Mouse (Mus musculus) E14TG2a.4 (cell line): ENCODE measurements at regions not wholly inside any gene's neighbourhood (a gene's known extent, or its start where the extent isn't known, plus 50 kb on each side); places are given as distances from the start of the nearest gene placed in this dataset.

Experiments
- CTCF ChIP-seq: conservative IDR thresholded peaks from 2 replicates; pipeline ENCODE4 v1.5.1; 2014; ENCODE audit warnings: low read length
- POU5F1 ChIP-seq: IDR thresholded peaks from 2 replicates; pipeline ENCODE4 v1.6.1; 2014; ENCODE audit warnings: low read length, borderline replicate concordance

DNA sequence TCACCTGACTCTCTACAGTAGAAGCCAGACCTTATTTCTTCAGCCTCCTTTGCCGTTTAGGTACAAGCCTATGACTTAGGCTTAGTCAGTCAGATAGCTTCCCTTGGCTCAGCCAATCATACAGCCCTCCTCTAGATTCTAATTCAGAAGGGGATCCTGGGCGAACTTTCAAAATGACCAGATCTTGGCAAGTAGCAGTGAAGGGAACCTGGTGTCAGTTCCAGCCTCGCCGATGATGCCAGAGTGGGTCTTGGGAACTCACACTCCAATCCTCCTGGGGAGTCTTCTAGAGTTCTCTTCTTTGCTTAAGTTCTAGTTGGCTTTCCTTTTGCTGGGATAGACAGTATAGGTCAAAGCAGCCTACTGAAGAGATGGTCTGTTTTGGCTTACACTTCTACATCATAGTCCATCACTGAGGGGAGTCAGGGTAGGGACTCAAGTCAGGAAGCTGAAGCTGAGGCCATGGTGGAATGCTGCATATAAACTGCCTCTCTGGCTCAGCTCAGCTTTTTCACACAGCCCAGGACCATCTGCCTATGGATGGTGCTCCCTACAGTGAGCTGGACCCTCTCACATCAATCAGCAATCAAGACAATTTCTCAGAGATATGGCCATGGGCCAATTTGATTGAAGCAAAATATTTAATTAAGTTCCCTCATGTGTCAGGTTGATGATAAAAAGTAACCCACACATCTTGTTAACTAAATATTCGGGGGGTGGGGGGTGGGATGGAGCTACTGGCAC lies 94.7 kb upstream of the Btbd11 start:
- TF ChIP-seq CTCF: no peak
- TF ChIP-seq POU5F1: no peak
